Mouse (Mus musculus) neural tube, embryonic 12.5 days (tissue): ENCODE measurements around the gene Adra2a. TPM values are rescaled to one million over a fixed set of nuclear protein-coding genes. Genes with fewer than 3 reads are reported as not detected.
A peak's percentile ranks its signal among the peaks of the same experiment; 100 is the strongest.

Experiments used
- ATAC-seq: fragments of 200-750 bp; cut with Nextera tagmentation; 2 replicates; pipeline ENCODE4 v1.8.0; 2017; ENCODE audit warnings: low read depth, mild to moderate bottlenecking, moderate TSS enrichment, moderate library complexity; ENCODE audit not compliant: low FRiP score
- H3K27ac ChIP-seq: fragments of 300-500 bp; sonication (generic); 2 replicates; pipeline ENCODE4 v1.5.1; 2016
- H3K27me3 ChIP-seq: fragments of 300-500 bp; sonication (generic); replicated peaks from 2 replicates; pipeline ENCODE4 v1.6.1; 2016; ENCODE audit warnings: mild to moderate bottlenecking
- H3K36me3 ChIP-seq: fragments of 300-500 bp; sonication (generic); 2 replicates; pipeline ENCODE4 v1.6.1; 2016; ENCODE audit warnings: mild to moderate bottlenecking
- H3K4me1 ChIP-seq: fragments of 300-500 bp; sonication (generic); 2 replicates; pipeline ENCODE4 v1.6.1; 2016
- H3K4me2 ChIP-seq: fragments of 300-500 bp; sonication (generic); replicated peaks from 2 replicates; pipeline ENCODE4 v1.6.1; 2016; ENCODE audit warnings: mild to moderate bottlenecking
- H3K4me3 ChIP-seq: fragments of 300-500 bp; sonication (generic); 2 replicates; pipeline ENCODE4 v1.5.1; 2016
- H3K9ac ChIP-seq: fragments of 300-500 bp; sonication (generic); 2 replicates; pipeline ENCODE4 v1.6.1; 2016; ENCODE audit warnings: mild to moderate bottlenecking
- H3K9me3 ChIP-seq: fragments of 300-500 bp; sonication (generic); 2 replicates; pipeline ENCODE4 v1.6.1; 2016; ENCODE audit warnings: mild to moderate bottlenecking
- WGBS: fragments of 180-500 bp; shearing (Covaris S2); methylation state at CpG from one replicate; pipeline ENCODE4 v1.1.7; 2016; 5-methylcytosine and 5-hydroxymethylcytosine counted together
- polyA plus RNA-seq: library from polyadenylated mRNA; unstranded; fragments of >200 nt; fragmentation: Nextera tagmentation; extraction: Ambion mirVana; gene quantifications from 2 replicates; pipeline ENCODE4 v1.2.1, GENCODE M21; 2016

Adra2a gene
- polyA plus RNA-seq, 1 experiment from 2014 or later = 3.6 TPM

GRCm38 (mm10) chr19:54046684-54047070 is 2.7 kb downstream of the Adra2a start:
- H3K4me1 ChIP-seq = peaks cover 26% of the 10 kb centered on the region
- ATAC-seq = no peak
- no peaks in the 10 kb centered on the region for H3K36me3 ChIP-seq
- H3K4me3 ChIP-seq = peak overlapping the region; percentile 53
- peak overlapping the region; percentile 57 for H3K9ac ChIP-seq
- H3K27me3 ChIP-seq = peaks cover 47% of the 10 kb centered on the region
- no peak overlapping the region for H3K27ac ChIP-seq
- under 1% methylated on average over 46 of the region's 46 CpGs for WGBS
- peak overlapping the region; percentile 100 for H3K4me2 ChIP-seq
- no peaks in the 10 kb centered on the region for H3K9me3 ChIP-seq

DNA sequence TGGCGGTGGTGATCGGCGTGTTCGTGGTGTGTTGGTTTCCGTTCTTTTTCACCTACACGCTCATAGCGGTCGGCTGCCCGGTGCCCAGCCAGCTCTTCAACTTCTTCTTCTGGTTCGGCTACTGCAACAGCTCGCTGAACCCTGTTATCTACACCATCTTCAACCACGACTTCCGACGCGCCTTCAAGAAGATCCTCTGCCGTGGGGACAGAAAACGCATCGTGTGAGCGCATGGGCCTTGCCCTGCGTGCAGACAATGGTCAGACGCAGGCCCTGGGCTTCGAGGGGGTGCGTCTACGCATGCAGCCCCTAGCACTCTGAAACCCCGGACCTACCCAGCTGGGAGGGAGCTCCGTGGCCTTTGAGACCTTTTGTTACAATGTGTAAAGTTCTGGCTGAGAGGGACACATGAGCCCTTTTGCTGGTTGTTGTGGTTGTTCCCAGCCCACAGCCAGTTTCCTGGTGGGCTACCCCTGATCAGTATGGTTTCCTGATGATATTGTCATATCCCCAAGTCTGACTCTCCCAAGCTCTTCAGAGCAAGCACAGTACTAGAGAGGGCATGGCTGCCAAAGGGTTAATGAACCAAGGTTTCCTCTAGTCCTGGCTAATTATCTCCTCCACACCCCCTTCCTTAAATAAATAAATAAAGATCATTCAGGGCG is 3.6 kb downstream of the Adra2a start:
- H3K4me1 ChIP-seq = peaks cover 26% of the 10 kb centered on the region
- H3K4me3 ChIP-seq = peak overlapping the region; percentile 53
- peak overlapping the region; percentile 100 for H3K4me2 ChIP-seq
- H3K9ac ChIP-seq = peak overlapping the region; percentile 57
- H3K27ac ChIP-seq = no peak overlapping the region
- H3K36me3 ChIP-seq = no peaks in the 10 kb centered on the region
- 1% methylated on average over 27 of the region's 27 CpGs for WGBS
- peaks cover 47% of the 10 kb centered on the region for H3K27me3 ChIP-seq
- ATAC-seq = no peak
- no peaks in the 10 kb centered on the region for H3K9me3 ChIP-seq

GRCm38 (mm10) chr19:54048161-54048885 is 4.4 kb downstream of the Adra2a start:
- no peak for ATAC-seq
- Histone ChIP-seq H3K27me3 (peaks cover 47% of the 10 kb centered on the region), H3K4me1 (peaks cover 26% of the 10 kb centered on the region), H3K4me3 (no peak overlapping the region), H3K9ac (no peak overlapping the region), H3K4me2 (peak overlapping the region; percentile 100), H3K36me3 (no peaks in the 10 kb centered on the region), H3K27ac (no peak overlapping the region), H3K9me3 (no peaks in the 10 kb centered on the region)
- WGBS = 6% methylated on average over 13 of the region's 13 CpGs

DNA sequence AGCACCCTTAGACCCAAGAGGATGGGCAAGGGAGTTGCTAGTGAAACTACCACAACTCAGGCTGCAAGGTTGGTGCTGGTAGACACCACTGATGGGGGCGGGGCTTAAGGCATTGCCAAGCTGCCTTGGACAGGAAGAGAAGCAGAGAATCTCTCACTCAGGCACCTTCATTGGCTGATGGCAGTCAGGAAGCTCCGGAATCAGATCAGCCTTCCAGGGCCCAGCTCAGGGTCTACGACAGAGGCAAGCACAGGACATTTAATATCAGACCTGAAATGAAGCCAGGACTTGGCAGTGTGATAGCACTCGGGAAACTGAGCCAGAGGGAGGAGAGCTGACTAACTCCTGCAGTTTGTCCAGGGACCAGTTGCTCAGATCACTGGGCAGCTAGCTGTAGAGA is 7.7 kb downstream of the Adra2a start:
- Histone ChIP-seq H3K4me2 (no peak overlapping the region), H3K9ac (no peak overlapping the region), H3K9me3 (no peaks in the 10 kb centered on the region), H3K27ac (no peak overlapping the region), H3K36me3 (no peaks in the 10 kb centered on the region), H3K27me3 (peaks cover 32% of the 10 kb centered on the region), H3K4me3 (no peak overlapping the region), H3K4me1 (peaks cover 11% of the 10 kb centered on the region)
- WGBS = 77% methylated on average over 4 of the region's 4 CpGs
- ATAC-seq = no peak

- Histone ChIP-seq H3K4me1 (no peaks in the 10 kb centered on the region), H3K4me3 (no peak overlapping the region), H3K9ac (no peak overlapping the region), H3K9me3 (no peaks in the 10 kb centered on the region), H3K27ac (no peak overlapping the region), H3K27me3 (no peaks in the 10 kb centered on the region), H3K36me3 (no peaks in the 10 kb centered on the region), H3K4me2 (no peak overlapping the region)
- no peak for ATAC-seq
- 36% methylated on average over 5 of the region's 5 CpGs for WGBS
Measured at GRCm38 (mm10) chr19:54055845-54056244, 11.9 kb downstream of the Adra2a start.

- no peaks in the 10 kb centered on the region for H3K9me3 ChIP-seq
- no peak overlapping the region for H3K9ac ChIP-seq
- no peaks in the 10 kb centered on the region for H3K36me3 ChIP-seq
- H3K4me2 ChIP-seq = no peak overlapping the region
- no peak overlapping the region for H3K27ac ChIP-seq
- 80% methylated on average over 7 of the region's 7 CpGs for WGBS
- no peaks in the 10 kb centered on the region for H3K27me3 ChIP-seq
- H3K4me3 ChIP-seq = no peak overlapping the region
- no peaks in the 10 kb centered on the region for H3K4me1 ChIP-seq
- no peak for ATAC-seq
Measured at GRCm38 (mm10) chr19:54068447-54068846, 24.5 kb downstream of the Adra2a start.

GRCm38 (mm10) chr19:54070521-54070920 is 26.6 kb downstream of the Adra2a start:
- Histone ChIP-seq H3K4me1 (no peaks in the 10 kb centered on the region), H3K4me2 (no peak overlapping the region), H3K27me3 (no peaks in the 10 kb centered on the region), H3K27ac (no peak overlapping the region), H3K4me3 (no peak overlapping the region), H3K36me3 (no peaks in the 10 kb centered on the region), H3K9ac (no peak overlapping the region), H3K9me3 (no peaks in the 10 kb centered on the region)
- no peak for ATAC-seq
- 77% methylated on average over 5 of the region's 5 CpGs for WGBS

DNA sequence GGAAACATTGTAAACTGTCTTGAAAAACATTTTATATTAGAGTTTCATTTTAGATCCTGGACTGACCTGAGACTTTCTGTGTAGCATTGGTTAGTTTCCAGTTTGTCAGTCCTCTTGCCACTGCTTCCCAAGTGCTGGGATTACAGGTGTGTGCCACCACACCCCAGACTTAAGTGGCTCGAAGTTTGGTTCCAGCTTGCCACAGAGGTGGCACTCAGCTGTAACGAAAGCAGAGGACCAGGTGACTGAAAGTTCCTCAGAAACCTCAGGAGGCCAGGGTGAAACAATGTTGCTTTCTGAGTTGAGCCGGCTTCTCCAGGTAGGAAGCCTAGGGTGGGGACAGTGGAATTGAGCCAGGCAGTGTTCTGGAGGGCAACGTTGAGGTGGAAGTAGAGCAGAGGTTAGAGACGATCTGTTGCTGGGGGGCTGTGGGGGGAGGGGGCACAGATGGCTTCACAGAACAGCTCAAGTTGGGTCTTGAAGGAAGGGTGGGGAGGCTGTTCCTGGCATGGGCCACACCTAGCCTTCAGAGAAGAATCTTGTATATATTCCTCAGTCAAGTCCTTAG is 28.4 kb downstream of the Adra2a start:
- WGBS = 81% methylated on average over 5 of the region's 5 CpGs
- Histone ChIP-seq H3K9ac (no peak overlapping the region), H3K4me1 (peaks cover 10% of the 10 kb centered on the region; the same call in 1 of the 2 replicates), H3K4me2 (no peak overlapping the region), H3K27ac (no peak overlapping the region), H3K27me3 (no peaks in the 10 kb centered on the region), H3K36me3 (no peaks in the 10 kb centered on the region), H3K4me3 (no peak overlapping the region), H3K9me3 (no peaks in the 10 kb centered on the region)
- ATAC-seq = no peak

DNA sequence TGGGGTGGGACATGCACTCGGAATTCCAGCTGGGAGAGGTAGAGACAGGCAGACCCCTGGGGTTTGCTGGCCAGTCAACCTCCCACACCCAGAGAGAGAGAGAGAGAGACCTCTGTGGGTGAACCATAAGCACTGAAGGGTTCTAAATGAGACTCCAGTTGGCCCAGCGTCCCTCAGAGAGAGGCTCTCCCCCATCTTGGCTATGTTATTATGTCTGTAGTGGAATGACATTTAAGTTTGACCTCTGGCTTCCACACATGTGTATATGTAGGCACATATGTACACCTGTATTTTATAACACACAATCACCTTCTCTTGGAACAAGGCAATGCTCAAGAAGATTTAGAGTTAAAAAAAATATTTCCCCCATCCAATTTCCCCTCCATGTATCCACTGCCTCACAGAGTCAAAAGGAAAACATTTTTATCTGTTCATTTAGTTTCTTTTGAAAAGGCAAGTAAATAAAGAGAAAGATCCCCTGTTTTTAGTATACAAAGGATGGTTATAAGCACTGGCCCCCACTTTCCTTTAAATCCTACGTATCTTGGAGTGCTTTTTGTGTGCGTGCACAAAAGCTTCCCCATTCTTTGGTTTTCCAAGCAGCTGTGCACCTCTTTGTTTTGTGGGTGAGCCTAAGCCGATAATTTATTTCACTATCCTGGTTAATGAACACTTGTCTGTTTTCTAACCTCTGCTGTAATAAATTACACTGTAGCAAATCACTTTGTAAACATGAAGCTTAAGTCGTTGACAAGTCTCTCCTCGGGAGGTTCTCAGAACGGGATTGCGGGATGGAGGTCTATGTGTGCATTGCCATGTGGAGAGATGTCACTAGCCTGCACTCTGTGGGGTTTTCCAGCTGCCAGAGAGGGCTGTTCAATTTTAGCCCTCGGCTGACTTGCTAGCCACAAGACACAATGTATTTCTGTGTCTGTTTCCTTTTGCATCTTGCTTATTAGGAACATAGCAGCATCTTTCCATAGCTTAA is 32.7 kb downstream of the Adra2a start:
- Histone ChIP-seq H3K9ac (no peak overlapping the region), H3K36me3 (no peaks in the 10 kb centered on the region), H3K9me3 (no peaks in the 10 kb centered on the region), H3K27me3 (no peaks in the 10 kb centered on the region), H3K27ac (no peak overlapping the region), H3K4me2 (no peak overlapping the region), H3K4me1 (peaks cover 10% of the 10 kb centered on the region; the same call in 1 of the 2 replicates), H3K4me3 (no peak overlapping the region)
- 11% methylated on average over 10 of the region's 10 CpGs for WGBS
- ATAC-seq = peak; percentile 79

GRCm38 (mm10) chr19:54081303-54081702 is 37.4 kb downstream of the Adra2a start:
- H3K27ac ChIP-seq = no peak overlapping the region
- H3K4me2 ChIP-seq = no peak overlapping the region
- peaks cover 8% of the 10 kb centered on the region; the same call in 1 of the 2 replicates for H3K4me1 ChIP-seq
- no peaks in the 10 kb centered on the region for H3K36me3 ChIP-seq
- H3K9me3 ChIP-seq = no peaks in the 10 kb centered on the region
- 88% methylated on average over 9 of the region's 9 CpGs for WGBS
- H3K27me3 ChIP-seq = no peaks in the 10 kb centered on the region
- no peak overlapping the region for H3K9ac ChIP-seq
- no peak overlapping the region for H3K4me3 ChIP-seq
- ATAC-seq = no peak

- WGBS = 87% methylated on average over 9 of the region's 9 CpGs
- no peak overlapping the region for H3K4me2 ChIP-seq
- ATAC-seq = no peak
Measured at GRCm38 (mm10) chr19:54081716-54082165, 37.8 kb downstream of the Adra2a start.

More at GRCm38 (mm10) chr19:54081716-54082165, 37.8 kb downstream of the Adra2a start:
- H3K9me3 ChIP-seq = no peaks in the 10 kb centered on the region
- H3K9ac ChIP-seq = no peak overlapping the region
- H3K27ac ChIP-seq = no peak overlapping the region
- no peaks in the 10 kb centered on the region for H3K27me3 ChIP-seq
- H3K4me1 ChIP-seq = peaks cover 5% of the 10 kb centered on the region; the same call in 1 of the 2 replicates
- H3K36me3 ChIP-seq = no peaks in the 10 kb centered on the region
- H3K4me3 ChIP-seq = no peak overlapping the region
